Mouse (Mus musculus) inflammation-experienced regulatory T-cells, adult 6 months (primary cell): ENCODE data around the gene C2cd3. TPM values are rescaled to one million over a fixed set of nuclear protein-coding genes. Genes with fewer than 3 reads are reported as not detected.

Experiments used
- ATAC-seq: one replicate; pipeline ENCODE4 v1.8.0; 2017
- polyA plus RNA-seq, 3 experiments: library from polyadenylated mRNA; unstranded; fragments of 100-300 nt; shearing (Covaris generic); gene quantifications; one replicate each; pipeline ENCODE4 v1.2.1; 2017

The C2cd3 gene
- polyA plus RNA-seq, 3 experiments from 2014 or later, result 32.1 to 38.2 (median 36.9) TPM

DNA sequence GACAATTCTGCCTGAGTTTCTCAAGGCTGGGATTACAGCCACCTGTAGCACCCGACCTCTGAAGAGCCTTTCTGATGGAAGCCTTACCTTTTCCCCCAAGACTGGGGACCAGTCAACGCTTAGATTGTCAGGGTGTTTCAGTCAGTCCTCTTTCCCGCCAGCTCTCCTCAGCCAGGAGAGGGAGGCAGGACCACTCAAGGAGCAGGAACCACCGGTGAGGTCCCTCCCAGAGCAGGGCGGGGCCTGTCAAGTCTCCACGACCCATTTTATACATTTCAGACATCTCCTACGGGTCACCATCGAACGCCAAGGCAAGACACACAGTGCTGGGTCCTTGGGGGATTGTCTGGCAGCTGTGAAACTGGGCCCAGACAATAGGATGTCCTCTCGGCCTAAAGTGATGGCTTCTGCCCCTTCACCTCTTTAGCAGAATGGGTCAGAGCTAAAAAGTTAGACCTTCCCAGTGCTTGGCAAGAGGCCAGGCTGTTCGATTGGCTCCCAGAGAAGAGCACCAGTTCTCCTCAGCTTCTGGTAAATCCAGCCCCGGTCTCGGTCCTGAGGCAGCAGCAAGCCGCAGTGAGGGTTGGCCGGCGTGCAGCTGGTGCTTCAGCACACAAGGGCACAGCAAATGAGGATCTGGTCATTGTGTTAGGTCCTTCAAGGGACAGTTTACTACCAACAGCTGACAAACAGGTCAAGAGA lies 128.4 kb downstream of the C2cd3 start:
- no peak for ATAC-seq

DNA sequence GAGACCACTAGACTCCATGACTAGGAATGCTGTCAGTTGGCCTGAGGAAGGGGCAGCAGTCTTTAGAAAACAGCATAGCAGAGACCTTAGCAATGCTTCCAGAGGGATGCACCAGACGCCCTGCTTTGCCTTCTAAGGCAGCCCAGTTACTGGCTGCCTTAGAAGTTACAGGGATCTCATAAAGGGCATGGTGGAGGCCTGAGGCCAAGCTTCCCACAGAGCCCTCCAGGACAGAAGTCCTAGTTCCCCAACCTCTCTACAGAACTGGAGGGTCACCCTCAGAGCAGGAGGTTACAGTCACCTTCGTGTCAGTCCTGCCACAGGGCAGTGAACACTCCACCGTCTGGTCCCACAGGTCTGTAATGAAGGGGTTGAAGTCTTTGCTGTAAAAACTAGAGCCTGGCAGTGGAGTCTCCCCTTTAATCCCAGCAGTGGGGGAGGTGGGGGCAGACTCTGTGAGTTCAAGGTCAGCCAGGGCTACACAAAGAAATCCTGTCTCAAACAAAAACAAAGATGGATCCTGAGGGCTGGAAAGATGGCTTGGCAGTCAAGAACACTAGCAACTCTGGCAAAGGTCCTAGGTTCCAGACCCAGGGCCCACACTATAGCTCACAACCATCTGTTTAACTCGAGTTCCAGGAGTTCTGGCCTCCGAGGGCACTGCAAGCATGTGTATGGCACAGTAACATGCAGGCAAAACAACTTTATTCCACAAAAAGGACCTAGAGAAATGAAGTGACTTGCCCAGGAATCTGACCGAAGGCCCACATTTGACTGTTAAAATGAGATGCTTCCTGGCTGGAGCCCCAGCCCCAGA lies 129.2 kb downstream of the C2cd3 start:
- ATAC-seq, result no peak

DNA sequence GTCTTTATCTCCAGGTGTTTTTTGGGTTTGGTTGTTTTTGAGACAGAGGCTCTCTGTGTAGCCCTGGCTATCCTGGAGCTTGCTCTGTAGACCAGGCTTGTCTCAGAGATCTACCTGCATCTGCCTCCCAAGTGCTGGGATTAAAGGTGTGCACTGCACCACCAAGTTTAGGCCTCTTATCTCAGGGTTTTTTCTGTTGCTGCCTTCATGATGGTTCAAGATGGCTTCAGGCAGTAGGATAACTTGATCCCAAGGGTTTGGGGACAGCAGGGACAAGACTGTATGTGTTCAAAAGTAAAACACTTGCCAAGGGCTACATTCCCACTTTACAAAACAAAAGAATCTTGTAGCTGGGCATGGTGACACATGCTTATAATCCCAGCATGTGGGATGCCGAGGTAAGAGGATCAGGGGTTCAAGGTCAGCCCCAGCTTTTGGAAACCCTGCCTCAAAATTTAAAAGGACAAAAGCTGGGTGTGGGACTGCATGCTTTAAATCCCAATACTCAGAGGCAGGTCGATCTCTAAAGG lies 129.9 kb downstream of the C2cd3 start:
- ATAC-seq, result no peak

GRCm38 (mm10) chr7:100502374-100502922 lies 130.4 kb downstream of the C2cd3 start:
- ATAC-seq, result no peak

GRCm38 (mm10) chr7:100503076-100503475 lies 131.0 kb downstream of the C2cd3 start:
- ATAC-seq, result peak; percentile 56

- ATAC-seq, result no peak
Measured at GRCm38 (mm10) chr7:100504740-100505487, 132.9 kb downstream of the C2cd3 start.

DNA sequence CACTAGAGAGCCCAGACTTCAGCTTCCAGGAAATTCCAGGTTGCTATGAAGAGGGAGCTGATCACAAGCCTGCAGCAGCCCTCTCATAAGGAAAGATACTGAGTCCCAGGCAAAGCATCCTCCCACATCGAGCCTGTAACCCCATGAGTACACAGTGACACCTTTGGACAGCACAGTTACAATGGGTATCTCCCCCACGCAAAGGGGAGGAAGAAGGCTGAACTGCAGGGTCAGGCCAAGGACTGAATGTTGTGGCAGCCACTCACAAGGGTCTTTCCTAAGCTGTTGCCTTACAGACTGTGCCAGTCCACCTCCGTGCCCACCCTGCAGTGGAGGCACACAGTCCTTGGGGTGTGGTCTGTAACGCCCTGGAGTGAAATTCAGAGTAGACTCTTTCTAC lies 134.5 kb downstream of the C2cd3 start:
- no peak for ATAC-seq

GRCm38 (mm10) chr7:100508670-100509069 lies 136.6 kb downstream of the C2cd3 start:
- no peak for ATAC-seq

DNA sequence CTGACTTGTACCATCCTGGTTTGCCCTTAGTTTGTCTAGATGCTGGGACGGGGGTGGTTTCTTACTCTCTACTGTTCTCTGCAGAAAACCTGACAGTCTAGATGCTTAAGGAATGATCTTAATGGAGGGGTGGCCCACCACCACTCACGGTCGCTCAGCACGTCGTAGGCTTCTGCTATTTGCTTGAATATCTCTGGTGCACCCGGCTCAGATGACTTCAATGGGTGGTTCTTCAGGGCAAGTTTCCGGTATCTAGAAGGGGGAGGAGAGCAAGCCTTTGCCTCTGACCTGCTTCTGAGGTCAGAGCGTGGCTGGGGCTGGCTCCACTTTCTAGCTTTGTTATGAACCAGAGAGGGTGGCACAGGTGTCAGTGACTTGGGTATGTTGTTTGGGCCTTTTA lies 139.6 kb downstream of the C2cd3 start:
- ATAC-seq, result peak; percentile 78

DNA sequence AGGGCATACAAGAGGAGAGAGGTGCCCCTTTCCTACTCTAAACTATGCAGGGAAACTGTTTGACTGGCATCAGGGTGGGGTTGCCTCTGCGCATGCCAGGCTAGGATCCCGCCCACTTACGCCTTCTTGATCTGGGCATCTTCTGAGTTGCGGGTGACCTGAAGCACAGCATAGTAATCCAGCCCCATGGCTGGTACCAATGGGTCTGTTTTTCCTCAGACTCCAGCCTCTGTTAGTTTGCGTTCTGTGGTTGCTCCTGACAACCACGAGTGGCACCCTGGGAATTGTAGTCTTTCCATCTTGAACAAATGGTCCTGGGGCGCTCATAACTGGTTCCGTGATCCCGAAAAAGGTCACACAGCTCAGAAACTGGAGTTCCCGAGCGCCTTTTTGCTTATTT lies 142.5 kb downstream of the C2cd3 start, which contains the start of gene Dnajb13:
Gene Dnajb13, minus strand, starts transcription at position 388 of the 400 bp plus-strand sequence.
- no peak for ATAC-seq

Other genes starting within 250 kb of the C2cd3 start
- gene Lipt2, start 213.0 kb upstream of the C2cd3 start, polyA plus RNA-seq, result under 1 TPM in 2 of 3 experiments, not detected in 1; 0.21 to 0.82 TPM
- gene Kcne3, start 195.7 kb upstream of the C2cd3 start, polyA plus RNA-seq, result not detected
- 1 to 10 TPM; 4.4 to 5.8 (median 4.8) TPM for gene Pgm2l1, start 144.8 kb upstream of the C2cd3 start, polyA plus RNA-seq
- gene P4ha3, start 86.7 kb upstream of the C2cd3 start, polyA plus RNA-seq, result under 1 TPM in 1 of 3 experiments, not detected in 2; 0.26 TPM
- 10 to 100 TPM; 19.5 to 23.9 (median 22.9) TPM for gene Ppme1, start 74 bp downstream of the C2cd3 start, polyA plus RNA-seq
- under 1 TPM in 1 of 3 experiments, not detected in 2; 0.55 TPM for gene Ucp3, start 100.8 kb downstream of the C2cd3 start, polyA plus RNA-seq
- gene Ucp2, start 121.1 kb downstream of the C2cd3 start, polyA plus RNA-seq, result 1,000 to 10,000 TPM; 1,111 to 1,581 (median 1,117) TPM
- 10 to 100 TPM; 15.7 to 23.7 (median 18.8) TPM for gene Dnajb13, start 142.7 kb downstream of the C2cd3 start, polyA plus RNA-seq
- 10 to 100 TPM; 20.9 to 26.5 (median 23.5) TPM for gene Coa4, start 164.8 kb downstream of the C2cd3 start, polyA plus RNA-seq
- gene Rab6a, start 235.2 kb downstream of the C2cd3 start, polyA plus RNA-seq, result 10 to 100 TPM; 12.0 to 13.4 (median 12.4) TPM
- 10 to 100 TPM; 62.3 to 77.2 (median 72.0) TPM for gene Mrpl48, start 236.1 kb downstream of the C2cd3 start, polyA plus RNA-seq